Mouse (Mus musculus) kidney, postnatal 36 days (tissue): ENCODE measurements around the gene Zfp651.

Experiments
- DNase-seq, 2 experiments: peaks; one replicate each; pipeline ENCODE4 v3.0.0; 2021 to 2022; ENCODE audit warnings: mixed read lengths in 2 of 2

Gene Zfp651

DNA sequence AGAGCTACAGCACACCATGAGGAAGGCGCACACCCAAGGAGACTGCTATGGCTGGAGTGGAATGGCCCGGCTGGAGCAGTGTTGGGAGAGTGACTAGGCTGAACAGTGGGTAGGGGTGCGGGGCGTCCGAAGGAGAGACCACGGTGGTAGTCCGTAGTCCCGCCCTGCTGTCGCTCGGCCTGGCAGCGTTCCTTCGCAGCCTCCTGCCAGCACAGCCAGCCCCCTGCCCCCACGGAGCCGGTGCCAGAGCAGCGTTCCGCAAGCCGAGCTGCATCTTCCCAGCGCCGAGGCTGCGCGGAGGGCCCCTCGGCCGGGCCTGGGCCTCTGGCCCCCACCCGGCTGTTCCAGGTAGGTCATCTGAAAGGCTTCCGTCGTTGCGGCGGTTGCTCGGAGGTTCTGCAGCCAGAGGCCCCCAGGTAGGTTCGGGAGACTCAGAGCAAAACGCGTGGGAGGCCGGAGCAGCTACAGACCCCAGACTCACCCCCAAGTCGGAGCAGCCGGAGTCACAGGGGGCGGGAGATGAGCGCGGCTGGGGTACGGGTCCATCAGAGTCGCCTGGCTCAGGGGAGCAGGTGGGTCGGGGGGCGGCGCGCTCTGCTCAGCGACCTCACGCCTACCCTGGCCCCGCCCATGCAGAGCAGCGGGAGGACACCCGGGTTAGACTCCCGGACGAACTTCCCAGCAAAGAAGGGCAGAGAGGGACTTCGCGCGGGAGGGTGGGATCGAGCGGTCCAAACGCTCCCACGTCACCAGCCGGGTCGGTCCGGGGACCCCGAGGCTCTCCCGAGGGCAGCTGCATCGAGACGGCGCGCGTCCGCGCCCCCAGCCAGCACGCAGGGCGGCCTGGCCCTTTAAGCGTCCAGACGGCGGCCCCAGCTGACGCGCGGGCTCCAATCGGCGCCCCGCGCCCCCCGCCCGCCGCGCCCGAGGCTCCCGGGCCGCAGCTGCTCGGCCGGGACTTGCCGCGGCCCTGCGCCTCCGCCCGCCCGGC lies at the start of gene Zfp651:
TSS of gene Zfp651 (plus strand) at position 240 of the 991 bp plus-strand sequence.
- DNase-seq: peak; percentile 45 to 77

GRCm38 (mm10) chr9:121709898-121710583 lies 49.1 kb upstream of the Zfp651 start, which contains the start of gene Ss18l2:
Ss18l2 (plus strand) TSS chr9:121710329.
- DNase-seq: peak; percentile 100

- DNase-seq: peak; percentile 55 to 66
Observed at GRCm38 (mm10) chr9:121710584-121710975, 48.5 kb upstream of the Zfp651 start.

DNA sequence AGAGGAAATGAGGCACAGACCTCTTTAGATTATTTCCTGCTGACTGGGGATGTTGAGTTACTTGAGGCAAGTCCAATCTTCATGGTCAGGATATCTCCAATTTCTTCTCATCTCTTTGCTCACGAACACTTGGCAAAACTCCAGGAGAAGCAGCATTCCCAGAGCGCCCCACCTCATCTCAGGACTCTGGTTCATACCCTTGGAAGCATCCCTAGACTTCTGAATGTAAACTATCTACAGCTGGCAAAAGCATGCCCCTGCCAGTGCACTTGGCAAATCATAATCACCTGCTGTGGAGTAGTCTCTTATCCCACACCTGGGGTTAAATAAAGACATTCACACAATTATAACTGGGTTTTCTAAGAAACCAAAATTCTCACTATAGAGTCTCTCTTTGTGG lies 42.1 kb upstream of the Zfp651 start:
- no peak for DNase-seq

DNA sequence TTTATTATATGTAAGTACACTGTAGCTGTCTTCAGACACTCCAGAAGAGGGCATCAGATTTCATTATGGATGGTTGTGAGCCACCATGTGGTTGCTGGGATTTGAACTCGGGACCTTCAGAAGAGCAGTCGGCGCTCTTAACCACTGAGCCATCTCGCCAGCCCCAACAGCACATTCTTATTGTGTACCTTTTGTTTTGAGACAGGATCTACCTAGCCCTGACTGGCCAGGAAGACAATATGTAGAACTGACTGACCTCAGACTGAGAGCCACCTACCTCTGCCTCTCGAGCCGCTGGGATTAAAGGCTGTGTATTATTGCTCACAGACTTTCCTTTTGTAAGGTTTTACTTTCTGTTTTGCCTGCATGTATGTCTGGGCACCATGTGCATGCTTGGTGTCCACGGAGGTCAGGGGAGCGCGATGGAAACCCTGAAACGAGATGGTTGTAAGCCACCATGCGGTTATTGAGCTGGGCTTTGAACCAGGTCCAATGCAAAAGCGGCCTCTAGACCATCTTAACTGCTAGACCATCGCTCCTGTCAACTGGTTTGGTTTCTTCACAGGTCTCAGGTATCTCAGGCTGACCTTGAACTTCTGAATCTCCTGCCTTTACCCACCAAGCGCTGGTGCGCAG lies 40.9 kb upstream of the Zfp651 start:
- no peak for DNase-seq

GRCm38 (mm10) chr9:121718792-121719318 lies 40.3 kb upstream of the Zfp651 start, which contains the start of gene Nktr:
Nktr (plus strand) TSS chr9:121719169.
- peak; percentile 99 for DNase-seq

- peak in 1 of 2 experiments; percentile 21 for DNase-seq
Observed at GRCm38 (mm10) chr9:121719347-121720331, 39.5 kb upstream of the Zfp651 start.

GRCm38 (mm10) chr9:121740490-121740889 lies 18.6 kb upstream of the Zfp651 start:
- DNase-seq: no peak

DNA sequence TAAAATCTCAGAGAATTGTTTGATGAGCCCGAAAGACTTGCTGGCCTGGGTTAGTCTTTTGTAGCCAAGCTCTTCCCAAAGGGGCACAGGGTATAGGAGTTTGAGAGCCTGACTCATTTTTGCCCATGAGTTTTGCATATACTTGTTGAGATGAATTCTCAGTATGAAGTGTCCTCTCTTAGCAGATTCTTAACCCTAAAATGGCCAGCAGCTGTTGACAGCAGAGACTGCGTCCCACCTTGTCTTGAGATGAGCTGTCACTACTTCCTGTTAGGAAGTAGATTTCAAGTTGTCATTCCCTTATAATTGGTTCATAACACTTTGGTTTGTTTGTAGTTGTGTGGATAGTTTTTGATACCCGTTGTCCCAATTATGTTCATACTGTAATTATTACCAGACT lies 18.0 kb upstream of the Zfp651 start:
- DNase-seq: no peak

GRCm38 (mm10) chr9:121744051-121744450 lies 15.1 kb upstream of the Zfp651 start:
- no peak for DNase-seq

DNA sequence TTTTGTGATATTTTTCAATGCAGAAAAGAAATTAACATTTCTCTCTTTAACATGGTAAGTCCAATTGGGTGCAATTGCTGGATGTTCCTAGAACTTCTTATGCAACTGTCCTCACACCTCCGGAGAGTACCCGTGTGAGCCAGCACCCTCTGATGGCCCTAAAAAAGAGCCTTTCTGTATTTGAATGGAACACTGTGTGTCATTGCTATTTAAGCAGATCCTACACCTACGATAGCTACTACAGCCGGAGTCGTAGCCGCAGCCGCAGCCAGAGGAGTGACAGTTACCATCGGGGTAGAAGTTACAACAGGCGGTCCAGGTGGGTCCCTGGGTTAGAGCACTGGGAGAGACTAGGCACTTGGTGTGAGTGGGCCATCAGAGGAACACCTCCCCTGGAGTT lies 6.4 kb upstream of the Zfp651 start:
- DNase-seq: no peak

GRCm38 (mm10) chr9:121754624-121755023 lies 4.5 kb upstream of the Zfp651 start:
- DNase-seq: no peak

GRCm38 (mm10) chr9:121756785-121757184 lies 2.3 kb upstream of the Zfp651 start:
- no peak for DNase-seq

- no peak for DNase-seq
Observed at GRCm38 (mm10) chr9:121757432-121757831, 1.7 kb upstream of the Zfp651 start.

DNA sequence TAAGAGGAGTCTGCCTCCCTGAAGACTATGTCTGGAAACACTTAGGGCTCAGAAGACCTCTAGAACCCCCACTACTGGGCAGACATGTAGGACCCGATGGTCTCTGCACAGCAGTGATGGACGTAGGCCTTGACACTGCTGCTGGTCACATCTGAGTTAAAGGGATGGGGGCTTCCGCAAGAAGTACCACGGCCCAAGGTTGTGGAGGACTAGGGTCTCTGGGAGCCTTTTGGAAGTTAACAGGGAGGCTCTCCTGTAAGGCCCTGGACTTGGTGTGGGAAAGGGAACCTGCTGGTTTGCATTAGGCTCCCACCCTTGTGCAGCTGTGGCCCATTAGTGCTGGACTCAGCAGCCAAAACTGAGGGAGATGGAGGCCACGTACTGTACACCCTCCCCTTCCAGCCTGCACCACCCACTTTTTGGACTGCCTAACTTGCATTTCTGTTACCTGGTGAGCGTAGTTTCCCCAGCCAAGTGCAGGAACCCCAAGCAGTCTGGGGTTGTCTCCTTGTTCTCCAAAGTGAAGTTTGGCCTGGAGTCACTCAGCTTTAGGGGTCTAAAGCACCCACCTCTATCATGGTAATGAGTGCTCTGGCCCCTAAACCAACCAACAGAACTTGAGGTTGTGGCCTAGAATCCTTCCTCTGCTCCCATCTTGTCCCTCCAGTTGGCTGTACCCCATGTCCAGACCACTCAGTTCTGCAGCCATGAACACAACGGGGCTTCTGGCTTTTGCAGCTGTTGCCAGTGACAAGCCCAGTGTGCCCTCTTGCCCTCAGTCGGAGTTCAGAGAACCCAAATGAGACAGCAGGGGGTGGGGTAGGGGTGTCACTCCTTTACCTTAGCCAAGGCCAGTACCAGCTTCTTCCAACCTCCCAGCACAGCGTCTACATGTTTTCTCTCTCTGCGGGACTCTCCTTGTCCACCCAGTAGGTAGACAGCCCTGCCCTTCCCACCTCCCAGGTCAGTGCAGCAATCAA lies 1.0 kb upstream of the Zfp651 start:
- peak in 1 of 2 experiments; percentile 42 for DNase-seq

GRCm38 (mm10) chr9:121760271-121761090 lies 1.4 kb downstream of the Zfp651 start:
- peak; percentile 72 to 77 for DNase-seq

- no peak for DNase-seq
Observed at GRCm38 (mm10) chr9:121761091-121761665, 2.0 kb downstream of the Zfp651 start.

GRCm38 (mm10) chr9:121761787-121762186 lies 2.7 kb downstream of the Zfp651 start:
- no peak for DNase-seq

DNA sequence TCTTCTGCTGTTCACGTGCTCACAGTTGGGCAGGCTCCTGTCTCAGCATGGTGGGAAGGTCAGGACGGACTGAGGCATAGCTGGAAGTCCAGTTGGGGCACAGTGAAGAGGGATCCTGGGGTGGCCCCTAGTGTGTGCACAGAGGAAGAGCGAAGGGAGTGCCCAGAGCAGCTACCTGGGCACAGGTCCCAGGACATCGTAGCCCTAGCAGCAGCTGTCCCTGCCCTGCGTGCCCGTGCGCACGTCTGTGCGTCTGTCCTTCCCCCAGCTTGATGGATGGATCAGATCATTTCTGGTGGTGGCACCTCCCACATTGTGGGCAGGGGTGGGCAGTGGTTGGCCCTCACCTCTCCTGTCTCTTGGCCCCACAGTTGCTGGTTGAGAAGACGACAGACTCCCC lies 3.1 kb downstream of the Zfp651 start:
- no peak for DNase-seq
